Mouse (Mus musculus): ENCODE measurements around the gene Mphosph9.

Gene Mphosph9

GRCm38 (mm10) chr5:124214516-124215145, 113.1 kb downstream of the Mphosph9 start:
- DNase-seq (ENCODE audit: low spot score in 2 of 2): peak; percentile 46 to 59

- DNase-seq (ENCODE audit: low spot score in 2 of 2): no peak
These were observed 113.9 kb downstream of the Mphosph9 start for GRCm38 (mm10) chr5:124213588-124214469.

- no peak for DNase-seq (ENCODE audit: low spot score in 2 of 2)
These were observed 116.1 kb downstream of the Mphosph9 start for GRCm38 (mm10) chr5:124211669-124212068.

- DNase-seq (ENCODE audit: low spot score in 2 of 2): no peak
These were observed 116.5 kb downstream of the Mphosph9 start for GRCm38 (mm10) chr5:124211234-124211633.

- DNase-seq (ENCODE audit: low spot score in 2 of 2): no peak
These were observed 117.3 kb downstream of the Mphosph9 start for GRCm38 (mm10) chr5:124210281-124211016.

- no peak for DNase-seq (ENCODE audit: low spot score in 2 of 2)
These were observed 117.9 kb downstream of the Mphosph9 start for GRCm38 (mm10) chr5:124209850-124210249.

- DNase-seq (ENCODE audit: low spot score in 2 of 2): no peak
These were observed 119.7 kb downstream of the Mphosph9 start for GRCm38 (mm10) chr5:124208030-124208429.

GRCm38 (mm10) chr5:124206481-124207038, 121.2 kb downstream of the Mphosph9 start:
- no peak for DNase-seq (ENCODE audit: low spot score in 2 of 2)

- DNase-seq (ENCODE audit: low spot score in 2 of 2): no peak
These were observed 121.9 kb downstream of the Mphosph9 start for GRCm38 (mm10) chr5:124205809-124206380.

- DNase-seq (ENCODE audit: low spot score in 2 of 2): no peak
These were observed 122.6 kb downstream of the Mphosph9 start for GRCm38 (mm10) chr5:124205211-124205610.

GRCm38 (mm10) chr5:124204127-124204794, 123.5 kb downstream of the Mphosph9 start:
- DNase-seq (ENCODE audit: low spot score in 2 of 2): no peak

GRCm38 (mm10) chr5:124203251-124203650, 124.5 kb downstream of the Mphosph9 start:
- no peak for DNase-seq (ENCODE audit: low spot score in 2 of 2)

GRCm38 (mm10) chr5:124202071-124202470, 125.7 kb downstream of the Mphosph9 start:
- no peak for DNase-seq (ENCODE audit: low spot score in 2 of 2)

GRCm38 (mm10) chr5:124201564-124201963, 126.2 kb downstream of the Mphosph9 start:
- no peak for DNase-seq (ENCODE audit: low spot score in 2 of 2)

Data from natural killer cell, adult 2 months (primary cell).